17 mouse cellular contexts compared by ENCODE assay signal in the genomic region with DNA sequence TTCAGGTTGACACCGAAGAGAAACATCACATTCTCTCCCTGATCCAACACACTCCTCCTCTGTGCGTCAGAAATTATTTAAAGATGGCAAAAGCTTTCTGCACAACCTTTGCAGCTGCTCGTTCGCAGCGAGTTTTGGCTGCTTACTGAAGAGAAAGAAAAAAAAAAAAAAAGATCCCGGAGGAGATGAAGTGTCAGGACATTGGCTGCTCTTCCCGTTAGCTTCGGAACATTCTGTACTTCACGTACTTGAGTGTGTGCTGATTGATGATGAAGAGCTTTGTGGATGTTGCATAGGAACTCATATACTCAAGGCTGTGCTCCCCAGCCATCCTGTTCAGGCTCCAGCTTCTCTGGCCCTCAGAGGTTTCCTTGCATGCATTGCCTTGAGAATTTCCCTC.
DNase-seq lines count a peak whose midpoint lies in the region; ATAC-seq lines count a peak whose summit lies in the region.
"Had no signal": no experiment of that assay in that cellular context is flagged by ENCODE, and none has a peak within 500 bp of the region (broad histone marks: within the 10 kb centered on the region; RNA-seq: fewer than 3 reads in every experiment).

No protein-coding gene starts in this region.

- no peak overlapping the region for H3K9ac ChIP-seq in heart, embryonic 11.5 days (ENCODE audit: low read depth, low read length)
- H3K9ac ChIP-seq in hindbrain, embryonic 14.5 days = no peak overlapping the region
- H3K9ac ChIP-seq: embryonic facial prominence, embryonic 15.5 days; forebrain, embryonic 13.5 days; hindbrain, embryonic 12.5 days; kidney, embryonic 15.5 days; limb, embryonic 13.5 days; liver, postnatal 0 days had no signal

- H3K36me3 ChIP-seq in heart, embryonic 11.5 days (ENCODE audit: control insufficient read depth, insufficient read depth, low read length) = no peaks in the 10 kb centered on the region
- no peaks in the 10 kb centered on the region for H3K36me3 ChIP-seq in hindbrain, embryonic 14.5 days (replicated peaks; ENCODE audit: control insufficient read depth, insufficient read depth)
- H3K36me3 ChIP-seq: embryonic facial prominence, embryonic 15.5 days; hindbrain, embryonic 12.5 days; kidney, embryonic 15.5 days; limb, embryonic 13.5 days had no signal

- ATAC-seq in heart, embryonic 11.5 days (replicated peaks; ENCODE audit: insufficient number of reproducible peaks, low FRiP score, low TSS enrichment) = no peak
- ATAC-seq in hindbrain, embryonic 14.5 days (ENCODE audit: low FRiP score) = no peak
- ATAC-seq: forebrain, embryonic 13.5 days; liver, postnatal 0 days had no signal

- no peak overlapping the region for H3K4me2 ChIP-seq in heart, embryonic 11.5 days
- H3K4me2 ChIP-seq in hindbrain, embryonic 14.5 days (replicated peaks) = no peak overlapping the region
- H3K4me2 ChIP-seq: embryonic facial prominence, embryonic 15.5 days; forebrain, embryonic 13.5 days; hindbrain, embryonic 12.5 days; kidney, embryonic 15.5 days; limb, embryonic 13.5 days had no signal

- peak; percentile 15 to 67 for DNase-seq in heart, adult 9 months (ENCODE audit: low spot score in 2 of 2)
- DNase-seq in adipocyte (ENCODE audit: low spot score) = peak; percentile 32
- peak; percentile 21 to 69 for DNase-seq in lung, postnatal 4 days
- no peak for DNase-seq in left cerebral cortex, adult 8-10 months (ENCODE audit: low spot score in 2 of 2)
- DNase-seq in hindbrain, embryonic 14.5 days (ENCODE audit: low spot score) = no peak
- DNase-seq: adrenal gland, adult 2 months; liver, postnatal 0 days; midbrain, embryonic 14.5 days; thymus, postnatal 14 days had no signal

- H3K27me3 ChIP-seq in heart, embryonic 11.5 days (ENCODE audit: control insufficient read depth, insufficient read depth, low read length) = no peaks in the 10 kb centered on the region
- no peaks in the 10 kb centered on the region for H3K27me3 ChIP-seq in hindbrain, embryonic 14.5 days (ENCODE audit: control insufficient read depth, insufficient read depth, low read length)
- H3K27me3 ChIP-seq: CH12.LX; embryonic facial prominence, embryonic 15.5 days; forebrain, embryonic 13.5 days; hindbrain, embryonic 12.5 days; kidney, embryonic 15.5 days; limb, embryonic 13.5 days had no signal

- H3K4me1 ChIP-seq in heart, embryonic 11.5 days (ENCODE audit: control insufficient read depth, insufficient read depth, low read length) = no peaks in the 10 kb centered on the region
- H3K4me1 ChIP-seq in brown adipose tissue, adult 24 weeks (ENCODE audit: control insufficient read depth, insufficient read depth, insufficient read length, low read length) = peaks cover 6% of the 10 kb centered on the region; the same call in 1 of the 2 replicates
- H3K4me1 ChIP-seq in hindbrain, embryonic 14.5 days (replicated peaks; ENCODE audit: control insufficient read depth, insufficient read depth, low read length) = no peaks in the 10 kb centered on the region
- H3K4me1 ChIP-seq: embryonic facial prominence, embryonic 15.5 days; hindbrain, embryonic 12.5 days had no signal

- no peaks in the 10 kb centered on the region for H3K9me3 ChIP-seq in heart, embryonic 11.5 days (replicated peaks; ENCODE audit: control insufficient read depth, low read length)
- no peaks in the 10 kb centered on the region for H3K9me3 ChIP-seq in hindbrain, embryonic 14.5 days (ENCODE audit: control insufficient read depth, low read length)
- H3K9me3 ChIP-seq: embryonic facial prominence, embryonic 15.5 days; hindbrain, embryonic 12.5 days; kidney, embryonic 15.5 days; limb, embryonic 13.5 days had no signal

- H3K4me3 ChIP-seq in heart, embryonic 11.5 days (ENCODE audit: low read depth, low read length) = no peak overlapping the region
- H3K4me3 ChIP-seq in brown adipose tissue, adult 24 weeks (ENCODE audit: insufficient read depth, low read depth, low read length) = no peak overlapping the region
- no peak overlapping the region for H3K4me3 ChIP-seq in hindbrain, embryonic 14.5 days (replicated peaks; ENCODE audit: low read length)
- H3K4me3 ChIP-seq: embryonic facial prominence, embryonic 15.5 days; forebrain, embryonic 13.5 days; hindbrain, embryonic 12.5 days; kidney, embryonic 15.5 days; limb, embryonic 13.5 days had no signal

- H3K27ac ChIP-seq in heart, embryonic 11.5 days (ENCODE audit: low read depth, low read length) = no peak overlapping the region
- peak overlapping the region; percentile 88; the same call in 1 of the 2 replicates for H3K27ac ChIP-seq in brown adipose tissue, adult 24 weeks (replicated peaks; ENCODE audit: low read depth, low read length)
- no peak overlapping the region for H3K27ac ChIP-seq in hindbrain, embryonic 14.5 days
- H3K27ac ChIP-seq: embryonic facial prominence, embryonic 15.5 days; forebrain, embryonic 13.5 days; hindbrain, embryonic 12.5 days; kidney, embryonic 15.5 days; limb, embryonic 13.5 days had no signal

- 76% methylated on average over 9 of the region's 9 CpGs for WGBS in heart, embryonic 11.5 days (ENCODE audit: insufficient replicate concordance)
- WGBS in hindbrain, embryonic 14.5 days = 86% methylated on average over 9 of the region's 9 CpGs

Comparison
In these comparisons a context has a peak if more than half of its experiments do, and no peak if none do; other contexts are left out.
1. DNase-seq: peak in heart, adult 9 months (2 of 2), adipocyte (single experiment) and lung, postnatal 4 days (2 of 2); none in left cerebral cortex, adult 8-10 months (0 of 2) and hindbrain, embryonic 14.5 days (single experiment).